ENCODE assay signal across 12 mouse cellular contexts in the genomic region with DNA sequence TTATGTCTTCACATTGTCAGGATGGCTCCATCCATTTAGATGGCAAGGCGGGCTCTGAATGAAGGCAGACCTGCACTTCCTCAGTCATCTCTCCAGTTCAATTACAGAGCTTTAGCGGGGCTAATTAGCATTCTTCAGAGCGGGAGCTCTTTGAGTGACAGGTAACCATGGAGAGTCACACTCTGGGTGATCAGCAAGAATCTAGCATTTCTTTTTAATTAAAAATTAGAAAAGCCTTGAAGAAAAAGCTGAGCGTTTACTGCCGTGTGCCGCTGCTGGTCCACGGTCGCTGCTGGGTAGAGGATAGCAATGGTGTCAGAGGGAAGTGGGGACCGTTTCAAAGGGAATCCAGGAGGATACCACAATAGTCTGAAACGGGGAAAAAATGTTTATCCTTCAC.
DNase-seq lines count a peak whose midpoint lies in the region; ATAC-seq and TF ChIP-seq lines count a peak whose summit lies in the region.
"Had no signal": no experiment of that assay in that cellular context is flagged by ENCODE, and none has a peak within 500 bp of the region (broad histone marks: within the 10 kb centered on the region; RNA-seq: fewer than 3 reads in every experiment).

No protein-coding gene starts in this region.

- DNase-seq in brain, adult 2 months (ENCODE audit: low read depth, low spot score), result peak; percentile 39
- DNase-seq in brain, embryonic 14.5 days (ENCODE audit: low read depth), result peak; percentile 91
- peak; percentile 32 for DNase-seq in hindbrain, embryonic 11.5 days (ENCODE audit: low spot score)
- no peak for DNase-seq in cerebellum, adult 11-12 months
- DNase-seq: cerebellum, adult 18-20 months; thymus, adult 18-20 months had no signal

- no peaks in the 10 kb centered on the region for H3K36me3 ChIP-seq in hindbrain, embryonic 11.5 days (ENCODE audit: control insufficient read depth, insufficient read depth, low read length)
- H3K36me3 ChIP-seq in midbrain, embryonic 12.5 days, result no peaks in the 10 kb centered on the region

- H3K27ac ChIP-seq in hindbrain, embryonic 11.5 days (ENCODE audit: low read depth, low read length), result no peak overlapping the region
- H3K27ac ChIP-seq in midbrain, embryonic 12.5 days (replicated peaks), result peak overlapping the region; percentile 58

- H3K4me1 ChIP-seq in hindbrain, embryonic 11.5 days (replicated peaks; ENCODE audit: control insufficient read depth, insufficient read depth, low read length), result no peaks in the 10 kb centered on the region
- peaks cover 19% of the 10 kb centered on the region; the same call in 1 of the 2 replicates for H3K4me1 ChIP-seq in midbrain, embryonic 12.5 days

- H3K4me3 ChIP-seq in hindbrain, embryonic 11.5 days (ENCODE audit: low read depth, low read length), result no peak overlapping the region
- peak overlapping the region; percentile 24 for H3K4me3 ChIP-seq in midbrain, embryonic 12.5 days

- H3K27me3 ChIP-seq in hindbrain, embryonic 11.5 days (ENCODE audit: control insufficient read depth, insufficient read depth, low read length), result no peaks in the 10 kb centered on the region
- H3K27me3 ChIP-seq in midbrain, embryonic 12.5 days, result no peaks in the 10 kb centered on the region

- TF ChIP-seq CTCF in brain, embryonic 14.5 days (IDR thresholded peaks at IDR 0.05; ENCODE audit: borderline replicate concordance, extremely low read depth, insufficient read depth, insufficient read length), result no peak

- no peak overlapping the region for H3K9ac ChIP-seq in hindbrain, embryonic 11.5 days (ENCODE audit: low read depth, low read length)
- no peak overlapping the region for H3K9ac ChIP-seq in midbrain, embryonic 12.5 days (replicated peaks)

- H3K9me3 ChIP-seq in hindbrain, embryonic 11.5 days (ENCODE audit: control insufficient read depth, low read length), result no peaks in the 10 kb centered on the region
- no peaks in the 10 kb centered on the region for H3K9me3 ChIP-seq in midbrain, embryonic 12.5 days

- ATAC-seq in hindbrain, embryonic 11.5 days (ENCODE audit: low FRiP score), result peak; percentile 65; the same call in 1 of the 2 replicates
- peak; percentile 77 for ATAC-seq in midbrain, embryonic 12.5 days (ENCODE audit: low FRiP score, low read depth)
- ATAC-seq in megakaryocyte, adult 5-6 weeks (ENCODE audit: poor library complexity, severe bottlenecking), result no peak
- no peak for ATAC-seq in cerebellum, adult (ENCODE audit: insufficient number of reproducible peaks, low FRiP score, low TSS enrichment)
- ATAC-seq: intestine, postnatal 0 days; lung, postnatal 0 days had no signal

- no peak overlapping the region; the same call in 1 of the 2 replicates for H3K4me2 ChIP-seq in hindbrain, embryonic 11.5 days (replicated peaks; ENCODE audit: low read depth, low read length)
- peak overlapping the region; percentile 45 for H3K4me2 ChIP-seq in midbrain, embryonic 12.5 days (replicated peaks)
- H3K4me2 ChIP-seq: heart, embryonic 11.5 days had no signal

- TF ChIP-seq POLR2A in brain, embryonic 14.5 days (IDR thresholded peaks at IDR 0.05; ENCODE audit: borderline replicate concordance, extremely low read depth, insufficient read depth, insufficient read length, poor library complexity, severe bottlenecking), result no peak

- WGBS in hindbrain, embryonic 11.5 days, result 33% methylated on average over 10 of the region's 10 CpGs
- 24% methylated on average over 10 of the region's 10 CpGs for WGBS in midbrain, embryonic 12.5 days

Comparison
In these comparisons a context has a peak if more than half of its experiments do, and no peak if none do; other contexts are left out.
1. ATAC-seq: peak in hindbrain, embryonic 11.5 days (single experiment) and midbrain, embryonic 12.5 days (single experiment); none in megakaryocyte, adult 5-6 weeks (single experiment) and cerebellum, adult (single experiment).